Mouse (Mus musculus): ENCODE measurements around the gene Lck. TPM values are rescaled to one million over a fixed set of nuclear protein-coding genes. Genes with fewer than 3 reads are reported as not detected.

Gene Lck
- polyA plus RNA-seq, 1 experiment = 2.1 TPM

- H3ac ChIP-seq (ENCODE audit: control insufficient read depth, insufficient read length) = no peak overlapping the region
- H3K4me2 ChIP-seq (ENCODE audit: low read depth) = no peak overlapping the region
- no peak overlapping the region for H3K4me3 ChIP-seq
- peak in 1 of 3 experiments; percentile 9 for TF ChIP-seq MYOD1 (IDR thresholded peaks at IDR 0.05; ENCODE audit: control insufficient read depth in 1 of 3, insufficient read length in 2 of 3, low read depth in 2 of 3)
- peak in 1 of 3 experiments; percentile 23 for TF ChIP-seq MYOG (IDR thresholded peaks at IDR 0.05; ENCODE audit: control insufficient read depth in 1 of 3, insufficient read depth in 1 of 3, insufficient read length in 2 of 3, low read depth in 2 of 3)
- TF ChIP-seq MAX (IDR thresholded peaks at IDR 0.05; ENCODE audit: low read depth) = no peak
- no peaks in the 10 kb centered on the region for H3K36me3 ChIP-seq (ENCODE audit: control insufficient read depth, insufficient read depth)
- no peaks in the 10 kb centered on the region for H3K79me2 ChIP-seq (ENCODE audit: control insufficient read depth, insufficient read depth)
- H3K27me3 ChIP-seq (ENCODE audit: control insufficient read depth, insufficient read depth, insufficient read length) = no peaks in the 10 kb centered on the region
These were observed 61.9 kb downstream of the Lck start for GRCm38 (mm10) chr4:129511413-129512096.

GRCm38 (mm10) chr4:129510723-129511412 lies 62.6 kb downstream of the Lck start:
- no peak overlapping the region for H3K4me3 ChIP-seq
- H3ac ChIP-seq (ENCODE audit: control insufficient read depth, insufficient read length) = no peak overlapping the region
- no peaks in the 10 kb centered on the region for H3K79me2 ChIP-seq (ENCODE audit: control insufficient read depth, insufficient read depth)
- no peak overlapping the region for H3K4me2 ChIP-seq (ENCODE audit: low read depth)
- no peaks in the 10 kb centered on the region for H3K27me3 ChIP-seq (ENCODE audit: control insufficient read depth, insufficient read depth, insufficient read length)
- no peaks in the 10 kb centered on the region for H3K36me3 ChIP-seq (ENCODE audit: control insufficient read depth, insufficient read depth)
- TF ChIP-seq E2F4 (IDR thresholded peaks at IDR 0.05; ENCODE audit: insufficient read depth) (no peak), MYOD1 (IDR thresholded peaks at IDR 0.05; ENCODE audit: control insufficient read depth in 1 of 3, insufficient read length in 2 of 3, low read depth in 2 of 3) (no peak), USF1 (IDR thresholded peaks at IDR 0.05; ENCODE audit: low read depth) (no peak), TCF3 (IDR thresholded peaks at IDR 0.05; ENCODE audit: insufficient read length, low read depth) (no peak), POLR2A (IDR thresholded peaks at IDR 0.05; ENCODE audit: insufficient read length, low read depth) (no peak), SRF (IDR thresholded peaks at IDR 0.05; ENCODE audit: control insufficient read depth, insufficient read length, low read depth) (no peak), POLR2AphosphoS2 (IDR thresholded peaks at IDR 0.05; ENCODE audit: insufficient read length, low read depth) (no peak), TCF12 (IDR thresholded peaks at IDR 0.05; ENCODE audit: insufficient read depth, poor library complexity, severe bottlenecking) (no peak), MYOG (IDR thresholded peaks at IDR 0.05; ENCODE audit: control insufficient read depth in 1 of 3, insufficient read depth in 1 of 3, insufficient read length in 2 of 3, low read depth in 2 of 3) (no peak), CEBPB (IDR thresholded peaks at IDR 0.05; ENCODE audit: insufficient read depth, poor library complexity, severe bottlenecking) (no peak), MAX (IDR thresholded peaks at IDR 0.05; ENCODE audit: low read depth) (no peak), REST (IDR thresholded peaks at IDR 0.05; ENCODE audit: insufficient read depth, insufficient read length) (no peak)

- TF ChIP-seq USF1 (IDR thresholded peaks at IDR 0.05; ENCODE audit: low read depth) (no peak), POLR2A (IDR thresholded peaks at IDR 0.05; ENCODE audit: insufficient read length, low read depth) (no peak), CEBPB (IDR thresholded peaks at IDR 0.05; ENCODE audit: insufficient read depth, poor library complexity, severe bottlenecking) (no peak), SRF (IDR thresholded peaks at IDR 0.05; ENCODE audit: control insufficient read depth, insufficient read length, low read depth) (no peak), REST (IDR thresholded peaks at IDR 0.05; ENCODE audit: insufficient read depth, insufficient read length) (no peak), MYOD1 (IDR thresholded peaks at IDR 0.05; ENCODE audit: control insufficient read depth in 1 of 3, insufficient read length in 2 of 3, low read depth in 2 of 3) (no peak), MAX (IDR thresholded peaks at IDR 0.05; ENCODE audit: low read depth) (no peak), E2F4 (IDR thresholded peaks at IDR 0.05; ENCODE audit: insufficient read depth) (no peak), TCF12 (IDR thresholded peaks at IDR 0.05; ENCODE audit: insufficient read depth, poor library complexity, severe bottlenecking) (no peak), TCF3 (IDR thresholded peaks at IDR 0.05; ENCODE audit: insufficient read length, low read depth) (no peak), MYOG (IDR thresholded peaks at IDR 0.05; ENCODE audit: control insufficient read depth in 1 of 3, insufficient read depth in 1 of 3, insufficient read length in 2 of 3, low read depth in 2 of 3) (no peak), POLR2AphosphoS2 (IDR thresholded peaks at IDR 0.05; ENCODE audit: insufficient read length, low read depth) (no peak)
- Histone ChIP-seq H3K36me3 (ENCODE audit: control insufficient read depth, insufficient read depth) (no peaks in the 10 kb centered on the region), H3K79me2 (ENCODE audit: control insufficient read depth, insufficient read depth) (no peaks in the 10 kb centered on the region), H3K4me3 (no peak overlapping the region), H3K27me3 (ENCODE audit: control insufficient read depth, insufficient read depth, insufficient read length) (no peaks in the 10 kb centered on the region), H3K4me2 (ENCODE audit: low read depth) (no peak overlapping the region), H3ac (ENCODE audit: control insufficient read depth, insufficient read length) (no peak overlapping the region)
These were observed 63.8 kb downstream of the Lck start for GRCm38 (mm10) chr4:129509650-129510049.

DNA sequence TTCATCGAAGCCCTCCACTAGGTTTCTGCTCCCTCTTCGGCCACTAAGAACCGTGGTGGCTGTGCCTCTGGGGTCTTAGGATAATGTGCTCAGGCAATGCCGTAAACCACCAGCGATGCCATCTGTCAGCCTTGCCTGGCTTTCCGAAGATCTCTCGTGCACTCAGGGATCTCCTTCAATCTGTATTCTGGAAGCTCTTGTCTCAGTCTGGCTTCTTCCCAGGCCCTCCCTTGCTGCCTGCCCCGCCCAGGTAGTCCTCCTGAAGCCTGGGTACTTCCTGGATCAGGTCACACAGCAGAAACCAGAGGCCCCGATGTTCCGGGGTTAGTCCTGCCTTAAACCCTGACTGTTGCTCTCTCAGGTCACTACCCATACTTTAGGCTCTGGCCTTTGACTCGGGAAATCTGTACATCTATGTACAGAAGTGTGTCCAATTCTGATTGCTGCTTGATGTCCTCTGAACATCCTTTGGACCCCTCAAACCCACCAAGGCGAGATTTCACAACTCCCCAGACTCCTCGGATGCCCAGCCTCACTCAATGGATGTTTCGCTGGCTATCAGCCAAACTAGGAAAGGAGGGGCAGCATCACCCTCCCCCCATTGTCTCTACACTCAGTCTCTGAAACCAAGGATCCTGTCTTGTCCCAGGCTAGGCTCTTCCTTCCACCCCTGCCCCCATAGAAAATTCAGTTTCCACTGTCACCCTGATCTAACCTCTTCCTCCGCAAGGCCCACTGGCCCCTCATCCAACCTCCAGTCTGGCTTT lies 64.4 kb downstream of the Lck start:
- no peak overlapping the region for H3K4me3 ChIP-seq
- no peak overlapping the region for H3K4me2 ChIP-seq (ENCODE audit: low read depth)
- H3K27me3 ChIP-seq (ENCODE audit: control insufficient read depth, insufficient read depth, insufficient read length) = no peaks in the 10 kb centered on the region
- H3K36me3 ChIP-seq (ENCODE audit: control insufficient read depth, insufficient read depth) = no peaks in the 10 kb centered on the region
- no peak overlapping the region for H3ac ChIP-seq (ENCODE audit: control insufficient read depth, insufficient read length)
- no peaks in the 10 kb centered on the region for H3K79me2 ChIP-seq (ENCODE audit: control insufficient read depth, insufficient read depth)
- TF ChIP-seq TCF3 (IDR thresholded peaks at IDR 0.05; ENCODE audit: insufficient read length, low read depth) = no peak
- no peak for TF ChIP-seq CEBPB (IDR thresholded peaks at IDR 0.05; ENCODE audit: insufficient read depth, poor library complexity, severe bottlenecking)
- TF ChIP-seq E2F4 (IDR thresholded peaks at IDR 0.05; ENCODE audit: insufficient read depth) = no peak
- TF ChIP-seq REST (IDR thresholded peaks at IDR 0.05; ENCODE audit: insufficient read depth, insufficient read length) = no peak
- no peak for TF ChIP-seq MYOG (IDR thresholded peaks at IDR 0.05; ENCODE audit: control insufficient read depth in 1 of 3, insufficient read depth in 1 of 3, insufficient read length in 2 of 3, low read depth in 2 of 3)
- TF ChIP-seq POLR2A (IDR thresholded peaks at IDR 0.05; ENCODE audit: insufficient read length, low read depth) = no peak
- no peak for TF ChIP-seq POLR2AphosphoS2 (IDR thresholded peaks at IDR 0.05; ENCODE audit: insufficient read length, low read depth)
- no peak for TF ChIP-seq USF1 (IDR thresholded peaks at IDR 0.05; ENCODE audit: low read depth)
- no peak for TF ChIP-seq SRF (IDR thresholded peaks at IDR 0.05; ENCODE audit: control insufficient read depth, insufficient read length, low read depth)

Data from myocyte (in vitro differentiated cells).